Mouse (Mus musculus) heart, adult 2 months (tissue): ENCODE measurements around the gene Map3k5.

Experiments
- CTCF ChIP-seq: fragments of 200-600 bp; IDR thresholded peaks from 2 replicates; pipeline ENCODE4 v1.8.1; 2022; ENCODE audit warnings: antibody characterized with exemption, mild to moderate bottlenecking, moderate library complexity
- EP300 ChIP-seq: fragments of 200-500 bp; IDR thresholded peaks from 2 replicates; pipeline ENCODE4 v1.6.1; 2011; ENCODE audit warnings: low read depth, low read length, control low read depth; ENCODE audit not compliant: insufficient read depth
- POLR2A ChIP-seq: fragments of 200-500 bp; IDR thresholded peaks from 2 replicates; pipeline ENCODE4 v1.6.1; 2011; ENCODE audit warnings: mild to moderate bottlenecking, low read depth, low read length, control low read depth; ENCODE audit not compliant: insufficient read depth

DNA sequence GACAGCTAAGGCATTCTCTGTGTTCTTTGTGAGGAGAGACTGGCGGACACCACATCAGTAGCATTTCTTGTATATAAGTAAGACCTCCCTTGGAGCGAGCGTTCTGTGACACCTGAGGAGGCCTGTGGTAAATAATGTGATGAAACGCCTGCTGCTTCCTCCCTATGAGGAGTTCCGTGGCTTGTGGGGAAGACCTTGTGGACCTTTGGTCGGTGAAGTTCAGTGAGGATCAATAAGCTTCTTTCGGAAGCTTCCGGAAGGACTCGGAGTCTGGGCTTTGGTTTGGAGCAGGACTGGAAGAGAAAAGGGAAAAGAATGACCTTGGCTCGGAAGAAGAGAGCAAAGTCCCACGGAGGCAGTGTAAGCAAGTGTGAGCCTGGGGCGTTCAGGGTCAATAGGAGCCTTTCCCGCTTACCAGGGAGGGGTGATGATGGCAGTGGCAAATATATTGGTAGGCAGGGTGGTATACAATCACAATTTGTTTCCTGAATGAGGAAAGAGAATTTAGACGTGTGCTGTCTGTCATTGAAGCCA is 136.4 kb downstream of the Map3k5 start:
- TF ChIP-seq EP300: no peak
- TF ChIP-seq CTCF: no peak
- TF ChIP-seq POLR2A: no peak
